Mouse (Mus musculus) embryo, embryonic 10 days (tissue): ENCODE results near the gene Togaram2.

ENCODE experiments used
- DNase-seq: peaks from one replicate; pipeline ENCODE4 v3.0.0-alpha.2; 2015; ENCODE audit warnings: low spot score

Gene Togaram2

GRCm38 (mm10) chr17:71682379-71682778, 9.3 kb downstream of the Togaram2 start:
- DNase-seq, result no peak

GRCm38 (mm10) chr17:71683281-71683680, 10.2 kb downstream of the Togaram2 start:
- no peak for DNase-seq

- DNase-seq, result no peak
Measured at GRCm38 (mm10) chr17:71684103-71684608, 11.1 kb downstream of the Togaram2 start.

GRCm38 (mm10) chr17:71687436-71687835, 14.4 kb downstream of the Togaram2 start:
- DNase-seq, result no peak

- DNase-seq, result no peak
Measured at GRCm38 (mm10) chr17:71689903-71690302, 16.8 kb downstream of the Togaram2 start.

- DNase-seq, result no peak
Measured at GRCm38 (mm10) chr17:71691361-71691875, 18.4 kb downstream of the Togaram2 start.

DNA sequence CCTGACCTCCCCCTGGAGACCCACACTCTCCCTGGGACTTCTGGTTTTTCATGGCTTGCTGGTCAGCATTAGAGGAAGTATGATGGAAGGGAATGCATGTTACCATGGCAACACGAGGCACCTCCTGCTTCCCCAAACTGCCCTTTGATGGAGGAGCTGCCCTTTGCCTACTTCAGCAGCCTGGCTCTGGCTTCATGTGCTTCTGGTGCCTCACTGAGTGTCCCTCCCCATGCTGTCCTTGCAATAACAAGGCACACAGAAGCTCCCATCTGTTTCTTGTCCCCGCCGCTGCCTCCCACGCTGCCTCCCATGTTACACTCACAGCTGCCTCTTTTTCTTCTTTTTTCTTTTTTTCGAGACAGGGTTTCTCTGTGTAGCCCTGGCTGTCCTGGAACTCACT, 20.3 kb downstream of the Togaram2 start:
- DNase-seq, result peak; percentile 63

GRCm38 (mm10) chr17:71693780-71694179, 20.7 kb downstream of the Togaram2 start:
- peak; percentile 48 for DNase-seq

DNA sequence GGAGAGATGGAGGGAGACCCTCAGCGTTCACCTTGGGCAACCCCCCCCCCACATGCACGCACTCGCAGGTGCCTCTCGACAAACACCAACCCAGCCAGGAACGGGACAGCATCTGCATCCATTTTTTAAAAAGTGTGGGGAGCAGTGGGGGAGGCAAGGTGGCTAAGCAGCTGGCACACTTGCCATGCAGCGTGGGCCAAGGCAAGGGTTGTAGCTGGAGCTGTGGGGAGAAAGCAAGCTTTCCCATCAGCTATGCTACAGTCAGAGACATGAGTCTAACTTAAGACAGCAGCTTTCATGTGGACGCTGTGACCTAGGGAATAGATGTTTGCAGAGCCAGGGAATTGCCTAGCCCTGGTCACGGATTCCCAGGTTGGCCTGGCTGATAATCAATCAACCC, 22.1 kb downstream of the Togaram2 start:
- DNase-seq, result no peak

DNA sequence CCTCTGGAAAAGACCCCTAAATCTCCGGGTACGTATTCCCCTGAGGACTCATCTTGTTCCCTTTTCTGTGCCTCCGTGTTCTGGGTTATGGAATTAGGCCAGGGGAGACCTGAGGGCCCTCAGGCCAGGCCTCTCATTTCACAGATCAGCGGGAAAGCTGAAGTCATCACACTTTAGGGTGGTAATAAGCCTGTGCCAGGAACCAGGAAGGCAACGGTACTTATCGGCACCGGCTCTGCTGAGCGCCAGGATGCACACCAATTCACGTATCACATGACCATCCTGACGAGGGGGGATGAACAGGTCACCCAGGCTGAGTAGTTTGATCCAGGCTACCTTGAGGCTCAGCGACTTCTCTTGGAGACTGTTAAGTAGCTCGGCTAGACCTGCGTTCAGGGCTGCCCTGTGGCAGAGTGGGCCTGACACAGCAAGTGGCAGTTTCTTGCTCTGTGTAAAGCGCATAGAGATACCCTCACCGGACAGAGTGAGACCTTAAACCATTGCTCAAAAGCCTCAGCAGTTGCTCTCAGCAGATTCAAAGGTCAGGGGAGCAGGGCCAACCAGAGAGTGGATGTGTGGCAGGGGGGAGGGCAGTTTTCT, 22.8 kb downstream of the Togaram2 start:
- DNase-seq, result no peak

GRCm38 (mm10) chr17:71696396-71696795, 23.3 kb downstream of the Togaram2 start:
- DNase-seq, result no peak

- DNase-seq, result no peak
Measured at GRCm38 (mm10) chr17:71697896-71698618, 25.0 kb downstream of the Togaram2 start.

GRCm38 (mm10) chr17:71698619-71698956, 25.5 kb downstream of the Togaram2 start:
- no peak for DNase-seq

DNA sequence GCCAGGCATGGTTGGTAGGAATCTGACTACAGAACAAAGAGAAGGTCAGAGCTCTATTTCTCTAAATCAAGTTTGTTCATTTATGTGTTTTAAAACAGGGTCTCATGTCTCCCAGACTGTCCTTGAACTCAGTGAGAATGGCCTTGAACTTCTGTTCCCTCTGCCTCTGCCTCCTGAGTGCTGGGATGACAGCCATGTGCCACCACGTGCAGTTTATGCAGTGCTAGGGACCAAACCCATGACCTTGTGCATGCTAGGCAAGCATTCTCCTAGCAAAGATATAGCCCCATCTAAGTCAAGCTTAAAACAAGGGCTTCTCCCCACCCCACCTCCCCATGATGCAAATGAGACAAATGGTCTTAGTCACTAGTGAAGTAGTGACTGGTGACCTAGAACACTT, 32.1 kb downstream of the Togaram2 start:
- DNase-seq, result no peak

DNA sequence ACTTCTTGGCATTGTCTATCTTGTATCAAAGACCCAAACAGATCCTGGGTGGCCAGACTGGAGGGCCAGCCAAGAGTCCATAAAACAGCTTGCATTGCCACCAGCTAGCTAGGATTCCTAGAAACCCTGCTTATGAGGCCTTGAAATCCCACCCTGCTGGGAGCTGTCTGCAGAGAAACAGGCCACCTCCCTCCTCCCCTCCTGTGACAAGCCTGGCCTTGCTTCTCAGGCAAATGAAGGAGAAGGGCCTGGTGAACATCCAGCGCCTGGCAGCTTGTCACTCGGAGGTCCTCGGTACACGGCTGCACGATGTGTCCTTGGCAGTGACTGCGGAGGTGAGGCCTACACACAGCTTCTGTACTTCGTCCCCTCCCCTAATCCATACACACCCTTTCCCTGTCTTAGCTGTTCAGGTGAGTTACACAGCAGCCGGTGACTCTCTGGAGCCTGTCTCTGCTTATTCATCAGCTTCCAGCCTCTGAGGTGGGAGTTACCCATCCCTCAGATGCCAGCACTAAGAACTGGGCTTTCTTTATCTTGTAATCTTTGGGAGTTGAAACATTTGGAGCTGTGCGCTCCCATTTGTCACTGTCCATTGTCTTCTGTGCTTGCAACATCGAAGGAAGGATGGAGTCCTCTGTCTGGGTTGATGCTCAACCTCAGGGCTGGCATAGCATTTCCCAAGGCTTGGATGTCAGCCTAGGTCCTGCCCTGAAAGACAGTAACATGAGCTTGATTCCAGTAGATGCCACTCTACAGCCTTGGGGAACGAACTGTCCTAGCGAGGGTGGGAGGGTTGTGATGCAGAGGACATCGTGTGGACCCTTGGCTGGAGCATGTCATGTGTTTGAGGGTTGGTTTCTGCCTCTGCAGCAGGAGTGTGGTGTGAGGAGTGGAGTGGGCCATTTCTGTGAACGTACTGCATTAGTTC, 32.8 kb downstream of the Togaram2 start:
- no peak for DNase-seq

GRCm38 (mm10) chr17:71707715-71708114, 34.7 kb downstream of the Togaram2 start:
- no peak for DNase-seq

- no peak for DNase-seq
Measured at GRCm38 (mm10) chr17:71712279-71712678, 39.2 kb downstream of the Togaram2 start.

DNA sequence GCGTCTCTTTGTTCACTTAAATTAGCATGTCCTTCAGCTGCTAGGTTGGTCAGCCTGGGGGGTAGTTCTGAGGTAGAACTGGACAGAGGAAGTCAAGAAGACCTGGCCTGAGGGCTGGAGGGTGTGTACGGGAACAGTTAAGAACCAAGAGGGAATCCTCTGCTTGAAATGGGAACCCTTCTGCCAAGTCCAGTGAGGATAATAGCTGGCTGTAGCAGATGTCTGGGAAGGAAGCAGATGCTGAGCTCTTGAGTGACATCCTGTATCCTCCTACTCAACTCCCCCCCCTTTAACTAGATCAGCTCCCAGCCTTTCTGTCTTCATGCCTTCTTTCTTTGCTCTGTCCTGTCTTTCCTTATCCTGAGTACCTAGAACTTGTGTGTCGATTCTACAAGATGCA, 42.0 kb downstream of the Togaram2 start:
- no peak for DNase-seq

DNA sequence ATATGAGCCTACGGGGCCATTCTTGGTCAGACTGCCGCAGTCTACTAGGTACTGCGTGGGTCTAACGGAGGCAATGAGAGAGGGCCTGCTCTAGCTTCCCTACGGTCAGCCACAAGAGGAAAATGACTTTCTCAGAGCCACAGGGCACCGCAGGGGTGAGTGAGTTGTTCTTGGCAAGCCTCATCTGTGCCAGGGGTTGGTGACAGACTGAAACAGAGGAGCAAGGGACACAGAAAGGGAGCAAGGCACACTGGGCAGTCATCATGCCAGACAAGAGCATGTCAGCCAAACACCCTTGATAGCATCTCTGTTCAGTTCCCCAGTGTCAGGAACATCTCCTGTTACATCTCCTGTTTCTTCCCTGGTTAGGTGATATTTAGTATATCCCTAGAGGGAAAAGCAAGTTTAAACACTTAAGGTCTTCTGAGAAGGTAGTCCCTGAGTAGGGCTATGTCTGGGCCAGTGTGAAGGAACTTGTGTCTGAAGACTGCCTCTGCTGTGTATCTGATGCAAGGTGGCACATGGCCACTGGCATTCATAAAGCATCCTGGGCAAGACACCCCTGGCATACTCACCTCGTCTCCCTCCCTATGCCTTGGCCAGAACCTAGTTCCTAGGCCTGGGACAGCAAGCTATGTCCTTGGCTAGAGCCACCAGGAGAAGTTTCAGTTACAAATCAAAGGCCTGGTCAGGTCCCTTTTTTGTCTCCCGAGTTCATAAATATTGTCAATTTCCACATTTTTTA, 45.0 kb downstream of the Togaram2 start:
- DNase-seq, result no peak

GRCm38 (mm10) chr17:71720434-71720833, 47.4 kb downstream of the Togaram2 start:
- DNase-seq, result no peak

DNA sequence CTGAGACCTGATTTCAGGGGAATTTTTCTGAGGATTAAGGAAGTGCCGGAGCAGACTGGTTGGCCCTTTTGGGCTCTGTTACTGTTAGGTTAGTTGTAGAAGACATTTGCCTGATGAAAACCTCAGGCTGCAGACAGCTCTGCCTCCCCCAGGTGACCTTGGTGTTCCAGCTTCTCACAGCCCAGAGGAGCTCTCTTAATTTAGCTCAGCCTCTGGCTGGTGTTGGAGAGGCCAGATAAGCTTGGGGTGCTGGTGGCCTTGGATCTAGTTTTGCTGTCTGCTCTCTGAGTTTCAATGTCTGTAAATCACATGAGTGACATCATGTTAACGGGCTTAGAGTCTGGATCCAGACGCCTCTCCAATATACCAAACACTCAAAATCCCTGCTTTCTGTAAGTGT, 48.0 kb downstream of the Togaram2 start:
- DNase-seq, result no peak

DNA sequence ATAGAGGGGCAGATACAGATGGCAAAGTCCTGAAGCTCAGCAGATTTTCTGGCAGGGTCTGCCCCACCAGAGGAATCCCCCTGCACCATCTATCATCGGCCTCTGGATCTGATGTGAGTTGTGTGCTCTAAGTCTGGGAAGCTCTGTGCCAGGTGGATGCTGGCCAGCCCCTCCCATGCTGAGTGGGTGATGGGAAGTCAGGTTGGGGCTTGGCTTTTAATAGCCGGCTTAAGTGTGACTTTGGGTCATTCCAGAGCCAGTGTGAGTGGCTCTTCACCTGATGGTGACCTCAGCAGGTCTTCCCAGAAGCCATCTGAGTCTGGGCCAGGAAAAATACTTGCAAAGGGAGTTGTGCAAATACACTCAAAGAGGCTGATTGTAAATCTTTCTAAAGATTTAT, 57.6 kb downstream of the Togaram2 start:
- no peak for DNase-seq
